Mouse (Mus musculus) brain, embryonic 18.5 days (tissue): ENCODE measurements around the gene Ppfibp2.

Source experiments
- DNase-seq: peaks from one replicate; pipeline ENCODE4 v3.0.0-alpha.2; 2012; ENCODE audit warnings: low read depth, low spot score

Ppfibp2 gene

DNA sequence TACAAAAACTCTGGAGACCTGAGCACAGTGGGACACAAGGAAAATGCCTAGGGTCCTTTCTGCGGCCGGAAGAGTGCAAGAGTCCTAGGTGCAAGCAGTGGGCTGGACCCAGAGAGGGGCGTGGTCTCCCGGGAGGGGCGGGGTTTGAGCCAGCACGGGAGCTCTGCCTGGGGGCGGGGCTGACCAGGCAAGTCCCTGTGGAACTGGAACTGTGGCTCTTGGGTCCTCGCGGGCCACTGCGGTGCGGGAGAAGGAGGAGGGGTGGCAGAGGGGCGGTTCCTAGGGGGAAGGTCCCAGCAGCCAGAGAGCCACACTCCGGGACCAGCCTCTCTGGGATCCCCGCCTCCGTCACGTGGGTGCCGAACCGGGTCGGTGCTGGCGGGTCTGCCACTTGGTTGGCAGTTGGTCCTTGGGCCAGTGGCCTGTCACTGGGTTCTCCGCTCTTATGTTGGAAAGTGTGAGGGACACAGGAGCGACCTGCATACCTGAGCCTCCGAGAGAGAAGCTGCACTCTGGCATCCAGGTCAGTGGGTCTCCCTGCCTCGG, at the start of gene Ppfibp2:
Gene Ppfibp2 (plus strand): TSS at position 351 of the 546 bp plus-strand sequence.
- no peak for DNase-seq

DNA sequence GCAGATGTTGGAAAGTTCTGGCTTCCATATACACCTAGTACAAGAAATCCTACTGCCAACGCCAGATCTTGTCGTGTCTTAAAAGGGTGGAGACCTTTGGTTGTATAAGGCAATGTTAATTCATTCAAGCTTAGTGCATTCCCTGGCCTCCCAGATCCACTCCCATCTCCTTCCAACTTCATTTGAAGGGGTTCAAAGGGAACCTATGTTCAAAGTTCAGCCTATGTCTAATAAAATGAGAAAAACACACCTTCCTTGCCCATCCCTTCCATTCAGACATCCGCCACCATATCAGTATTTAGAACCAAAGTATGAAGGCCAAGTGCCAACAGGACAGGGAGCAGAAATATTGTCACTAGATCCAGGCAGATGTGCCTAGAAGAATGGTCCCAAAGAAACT, 47.1 kb upstream of the Ppfibp2 start:
- no peak for DNase-seq

DNA sequence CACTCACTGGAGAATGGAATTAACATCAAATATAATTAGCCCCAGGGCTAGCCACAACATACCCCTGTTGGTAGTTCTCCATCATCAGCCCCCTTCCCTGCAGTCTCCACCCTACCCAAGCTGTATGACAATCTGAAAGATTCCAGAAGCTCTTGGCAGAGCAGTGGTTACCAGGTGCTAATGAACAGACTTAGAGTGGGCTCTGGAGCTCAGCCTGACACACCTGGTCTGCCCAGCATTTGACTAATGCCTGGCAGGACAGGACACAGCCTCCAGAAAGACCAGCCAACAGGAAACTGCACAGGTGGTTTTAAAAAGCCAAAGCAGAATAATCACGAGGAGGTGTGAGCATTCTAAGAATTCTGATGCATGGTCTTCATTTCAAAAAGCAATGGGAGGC, 41.5 kb upstream of the Ppfibp2 start:
- no peak for DNase-seq

DNA sequence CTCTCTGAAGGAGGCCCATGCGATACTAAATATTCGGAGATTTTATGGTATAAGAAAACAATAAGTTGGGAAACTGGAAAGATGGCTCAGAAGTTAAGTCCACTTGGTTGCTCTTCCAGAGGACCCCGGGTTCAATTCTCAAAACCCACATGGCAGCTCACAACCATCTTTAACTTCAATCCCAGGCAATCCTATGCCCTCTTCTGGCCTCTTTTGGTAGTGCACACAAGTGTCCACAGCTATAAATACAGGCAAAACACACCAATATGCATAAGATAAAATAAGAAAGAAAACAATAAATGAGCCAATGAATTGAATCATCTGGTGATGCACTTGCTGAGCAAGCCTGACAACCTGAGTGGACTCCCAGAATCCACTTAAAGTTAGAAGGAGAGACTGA, 39.1 kb upstream of the Ppfibp2 start:
- no peak for DNase-seq

DNA sequence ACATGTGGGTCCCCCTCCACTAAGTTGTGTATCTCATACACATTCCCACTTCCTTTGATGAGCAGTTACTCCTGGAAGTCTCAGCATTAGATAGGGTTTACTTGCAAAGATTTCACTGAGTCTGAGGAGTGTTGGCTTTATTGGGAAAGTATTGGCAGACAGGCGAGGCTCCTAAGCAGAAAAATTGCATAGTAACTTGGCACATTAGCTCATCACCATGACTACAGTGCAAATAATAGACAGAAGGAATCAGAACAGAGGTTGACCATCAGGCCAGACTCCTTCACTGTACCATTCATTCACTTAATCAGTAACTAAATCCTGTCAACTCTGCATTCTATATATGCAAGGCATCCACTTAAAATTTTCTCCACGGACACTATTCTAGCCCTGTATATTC, 34.3 kb upstream of the Ppfibp2 start:
- DNase-seq = no peak

DNA sequence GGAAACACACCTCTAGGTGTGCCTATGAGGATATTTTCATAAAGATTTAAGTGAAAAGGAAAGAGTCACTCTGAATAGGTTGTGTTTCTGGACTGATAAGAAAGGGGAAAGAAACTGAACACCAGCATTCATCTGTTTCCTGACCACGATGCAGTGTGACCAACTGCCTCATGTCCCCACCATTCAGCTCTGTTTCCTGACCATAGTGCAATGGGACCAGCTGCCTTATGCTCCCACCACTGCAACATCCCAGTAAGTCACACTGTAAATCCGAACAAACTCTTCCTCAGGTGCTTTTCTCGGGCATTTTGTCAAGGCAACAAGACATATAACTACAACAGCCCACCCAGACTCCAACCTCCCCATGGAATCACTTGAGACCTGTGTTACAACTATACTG, 33.4 kb upstream of the Ppfibp2 start:
- no peak for DNase-seq

DNA sequence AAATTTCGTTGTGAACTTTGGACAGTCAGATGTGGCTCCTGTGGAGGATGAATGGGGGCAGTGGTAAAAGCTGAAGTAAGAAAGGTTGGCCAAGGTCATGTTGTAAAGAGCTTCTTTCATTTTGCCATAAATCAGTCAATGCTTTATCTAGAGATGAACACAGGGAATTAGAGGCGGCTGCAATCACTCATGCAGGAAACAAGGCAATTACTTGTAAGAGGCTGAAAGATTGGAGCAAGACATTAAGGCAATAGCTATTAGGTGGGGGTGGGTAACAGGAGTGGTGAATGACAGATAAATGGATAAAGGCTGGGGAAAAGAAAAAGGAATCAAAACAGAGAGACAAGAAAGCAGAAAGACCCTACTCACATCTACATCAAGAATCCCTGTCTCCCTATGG, 31.3 kb upstream of the Ppfibp2 start:
- DNase-seq = no peak

DNA sequence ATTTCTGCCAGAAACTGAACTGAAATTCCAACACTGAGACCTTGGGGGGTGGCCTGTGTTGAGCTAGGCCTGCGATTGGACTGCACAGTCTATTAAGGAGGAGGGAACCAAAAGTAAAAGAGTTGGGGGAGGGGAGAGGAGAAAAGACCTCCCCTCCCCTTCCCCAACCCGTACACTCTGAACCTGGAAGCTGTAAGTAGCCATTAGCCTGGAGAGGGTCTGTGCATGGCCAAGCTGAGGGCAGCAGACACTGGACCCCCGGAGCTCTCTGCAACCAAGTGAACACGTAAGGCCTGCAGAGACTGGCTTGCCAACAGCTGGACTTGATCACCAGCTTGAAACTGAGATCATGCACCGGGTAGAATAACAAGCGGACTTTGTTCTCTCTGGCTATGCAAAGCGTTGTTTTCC, 27.7 kb upstream of the Ppfibp2 start, which contains the start of gene Olfml1:
Gene Olfml1 (plus strand): TSS at position 186 of the 411 bp plus-strand sequence.
- DNase-seq = no peak

DNA sequence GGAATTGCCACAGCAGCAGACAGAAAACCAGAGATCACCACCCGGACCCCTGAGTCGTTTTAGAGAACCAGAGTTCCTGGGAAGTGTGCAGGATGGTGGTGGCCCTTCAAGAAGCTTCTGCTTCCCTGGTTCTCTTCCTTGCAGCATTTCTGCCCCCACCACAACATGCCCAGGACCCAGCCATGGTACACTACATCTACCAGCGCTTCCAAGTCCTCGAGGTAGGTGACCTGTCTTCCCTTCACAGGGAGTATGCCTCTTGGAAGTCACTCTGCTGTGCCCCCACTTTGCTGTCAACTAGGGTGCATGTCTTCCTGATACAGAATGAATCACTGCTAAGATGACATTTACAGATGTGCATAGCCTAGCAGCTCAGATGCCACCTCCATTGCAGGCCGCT, 27.3 kb upstream of the Ppfibp2 start:
- no peak for DNase-seq

DNA sequence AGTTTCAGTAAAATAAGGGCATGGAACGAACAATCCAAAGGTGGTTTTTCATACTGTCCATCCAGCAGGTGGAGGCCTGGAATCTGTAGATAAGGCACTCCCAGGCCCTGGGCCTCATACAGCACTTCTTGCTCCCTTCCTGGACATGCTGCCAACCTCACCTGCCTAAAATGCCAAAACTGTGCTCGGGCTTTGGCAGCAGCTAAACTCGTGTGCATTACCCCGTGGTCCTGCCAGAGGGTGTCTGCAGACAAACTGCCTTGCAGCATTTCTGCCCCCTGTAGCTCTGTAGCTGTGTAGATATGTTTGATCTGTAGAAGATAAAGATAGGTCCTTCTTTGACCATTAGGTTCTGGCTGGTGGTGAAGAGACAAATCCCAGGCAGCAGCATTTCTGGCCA, 26.0 kb upstream of the Ppfibp2 start:
- DNase-seq = no peak

DNA sequence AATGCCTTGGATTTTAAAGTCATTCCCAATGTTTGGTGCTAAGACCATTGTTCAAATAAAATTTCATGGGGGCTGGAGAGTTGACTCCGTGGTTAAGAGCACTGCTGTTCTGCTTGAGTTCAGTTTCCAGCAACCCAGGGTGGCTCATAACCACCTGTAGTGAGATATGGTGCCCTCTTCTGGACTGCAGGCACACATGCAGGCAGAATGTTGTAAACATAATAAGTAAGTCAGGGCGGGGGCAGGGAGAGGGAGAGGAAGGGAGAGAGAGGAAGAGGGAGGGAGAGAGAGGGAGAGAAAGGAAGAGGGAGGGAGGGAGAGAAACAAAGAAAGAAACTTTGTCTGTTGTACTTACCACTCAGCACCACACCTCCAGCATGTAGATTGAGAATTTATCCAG, 21.2 kb upstream of the Ppfibp2 start:
- no peak for DNase-seq

DNA sequence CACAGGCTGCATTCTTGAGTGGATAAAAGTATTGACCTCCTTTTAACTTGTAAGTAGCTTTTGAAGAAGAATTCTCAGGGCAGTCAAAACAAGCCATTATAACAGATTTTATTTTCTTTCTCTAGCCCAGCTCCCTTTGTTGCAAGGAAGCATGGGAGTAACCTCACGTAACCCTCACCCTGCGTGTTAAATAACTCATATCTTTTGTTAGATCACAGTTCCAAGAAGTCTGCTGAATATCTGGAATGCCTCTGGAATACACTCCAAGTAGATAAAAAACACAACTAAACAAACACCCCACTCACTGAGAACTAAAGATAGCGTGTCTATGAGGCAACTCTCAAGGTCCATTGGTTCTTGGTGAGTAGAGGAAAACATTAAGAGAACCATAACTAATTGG, 20.7 kb upstream of the Ppfibp2 start:
- no peak for DNase-seq

DNA sequence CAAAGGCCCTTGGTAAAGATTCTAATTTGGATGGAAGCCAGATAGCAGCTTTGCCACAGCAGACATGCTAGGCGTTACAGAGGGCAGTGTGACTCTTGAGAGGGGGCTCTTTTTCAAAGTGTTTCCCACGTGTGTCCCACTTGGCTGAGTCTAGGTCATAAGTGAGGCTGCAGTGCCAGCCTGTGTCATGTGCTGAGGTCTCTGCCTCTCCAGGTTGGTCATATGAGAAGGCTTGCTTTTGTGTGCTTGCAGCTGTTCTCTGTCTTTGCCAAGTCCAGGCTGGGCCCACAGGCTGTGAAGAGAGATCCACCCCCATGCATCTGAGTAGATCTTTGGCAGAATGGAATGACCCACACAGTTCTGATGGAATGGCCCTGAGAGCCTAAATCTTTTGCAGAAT, 2.4 kb upstream of the Ppfibp2 start:
- DNase-seq = no peak

DNA sequence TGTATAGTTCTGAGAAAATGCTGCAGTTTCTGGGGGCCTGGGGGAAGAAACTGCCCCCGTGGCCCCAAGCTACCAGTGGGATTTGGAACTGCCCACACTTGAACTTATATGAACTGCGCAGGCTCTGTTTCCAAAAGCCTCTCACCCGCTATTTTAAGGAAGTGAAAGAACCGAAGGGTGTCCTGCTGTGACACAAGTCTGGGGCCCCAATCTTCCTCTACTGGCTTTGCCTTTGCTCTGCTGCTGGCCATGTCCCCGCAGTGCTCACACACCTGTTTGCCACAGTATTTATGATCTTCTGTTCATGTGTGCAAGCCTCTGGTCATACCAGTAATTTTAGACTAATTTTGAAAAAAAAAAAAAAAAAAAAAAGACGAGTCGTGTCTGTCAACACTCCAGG, 1.1 kb upstream of the Ppfibp2 start:
- DNase-seq = no peak

DNA sequence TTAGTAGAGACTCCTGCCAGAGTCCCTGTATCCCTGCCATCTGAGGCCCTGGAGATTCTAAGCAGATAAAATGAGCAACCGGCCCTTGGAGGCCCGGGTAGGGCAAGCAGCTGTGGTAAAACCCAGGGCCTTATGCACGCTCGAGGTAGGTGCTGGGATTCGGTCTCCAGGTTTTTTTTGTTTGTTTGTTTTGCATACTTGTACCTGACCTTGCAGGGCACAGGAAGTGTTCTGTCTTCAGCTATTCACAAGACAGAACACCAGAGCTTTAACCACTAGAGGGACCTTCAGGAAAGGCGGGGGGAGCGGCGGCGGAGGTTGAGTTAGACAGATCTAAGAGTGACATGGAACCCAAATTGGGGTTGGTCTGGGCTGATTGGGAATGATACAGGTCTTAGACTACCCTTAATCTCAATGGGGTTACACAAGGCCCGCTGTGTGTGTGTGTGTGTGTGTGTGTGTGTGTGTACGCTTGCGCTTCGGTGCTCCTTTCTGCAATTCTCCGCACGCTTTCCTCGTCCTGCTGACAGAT, 616 bp upstream of the Ppfibp2 start:
- peak; percentile 28 for DNase-seq

DNA sequence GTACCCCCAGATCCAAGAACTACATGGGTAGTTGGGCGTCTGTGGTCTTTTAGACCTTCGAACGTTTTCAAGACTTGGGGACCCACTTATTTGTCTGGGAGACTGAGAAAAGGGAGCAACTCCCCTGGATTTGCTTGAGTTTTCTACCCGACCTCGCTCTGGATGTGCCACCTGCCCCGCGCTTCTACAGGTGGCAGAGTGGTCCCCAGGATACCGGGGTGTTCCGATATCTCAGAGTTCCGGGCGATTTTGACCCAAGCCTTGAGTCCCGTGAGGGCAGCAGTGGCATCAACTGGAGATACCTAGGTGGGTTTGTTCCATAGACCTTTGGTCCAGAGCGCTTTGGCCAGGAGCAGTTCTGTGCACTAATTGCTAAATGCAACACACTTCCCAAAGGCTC, 419 bp downstream of the Ppfibp2 start:
- DNase-seq = no peak

DNA sequence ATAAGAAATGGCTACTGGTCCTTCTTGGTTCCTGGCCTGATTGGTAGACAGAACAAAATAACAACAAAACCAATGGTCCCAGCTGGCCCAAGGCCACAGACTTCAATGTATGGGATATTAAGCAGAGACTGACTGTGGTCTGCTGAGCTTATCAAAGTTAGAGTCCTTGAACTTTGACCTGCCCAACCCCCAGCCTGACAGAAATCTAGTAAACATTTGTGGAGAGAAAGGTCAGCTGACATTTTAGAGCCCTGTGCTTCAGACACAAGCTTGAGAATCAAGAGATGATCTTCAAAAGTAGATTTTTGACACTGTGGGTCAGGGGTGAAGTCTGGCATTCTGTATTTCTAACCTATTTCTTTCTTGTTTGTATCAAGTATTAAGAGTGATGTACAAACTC, 1.7 kb downstream of the Ppfibp2 start:
- no peak for DNase-seq

DNA sequence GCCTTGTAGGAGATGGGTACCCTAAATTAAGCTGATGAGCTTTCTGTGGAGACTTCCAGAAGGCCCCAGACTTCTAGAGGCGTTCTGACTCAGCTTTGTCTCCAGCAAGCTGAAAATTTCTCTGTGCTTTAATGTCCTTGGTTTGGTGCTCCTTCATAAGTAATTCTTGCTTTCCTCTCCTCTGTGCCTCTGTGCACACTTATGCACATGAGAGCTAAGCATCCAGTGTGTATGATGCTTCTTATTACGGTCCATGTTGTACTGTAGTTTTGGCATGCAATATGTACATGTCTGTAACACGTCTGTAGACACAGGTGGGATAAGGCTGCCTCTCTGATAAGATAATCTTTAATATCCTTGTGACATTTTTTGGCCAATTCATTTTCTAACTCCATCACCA, 2.9 kb downstream of the Ppfibp2 start:
- DNase-seq = no peak

DNA sequence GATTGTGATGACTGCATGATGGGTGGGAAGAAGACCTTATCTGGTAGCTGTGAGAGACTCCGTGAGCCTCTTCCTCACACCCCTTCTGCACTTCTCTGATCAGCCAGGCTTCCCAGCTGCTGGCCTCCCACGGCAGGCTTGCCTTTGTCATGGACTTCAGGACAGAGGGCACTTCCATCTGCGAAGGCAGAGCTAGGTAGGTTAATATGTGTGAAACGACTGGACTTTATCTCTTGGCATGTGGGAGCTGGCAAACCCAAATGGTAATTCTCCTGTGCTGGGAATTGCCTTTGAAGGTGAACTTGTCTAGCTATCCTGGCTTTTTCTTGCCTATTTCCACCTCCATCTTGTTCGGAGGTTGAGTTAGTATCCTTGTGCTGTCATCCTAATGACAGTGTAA, 5.6 kb downstream of the Ppfibp2 start:
- no peak for DNase-seq

DNA sequence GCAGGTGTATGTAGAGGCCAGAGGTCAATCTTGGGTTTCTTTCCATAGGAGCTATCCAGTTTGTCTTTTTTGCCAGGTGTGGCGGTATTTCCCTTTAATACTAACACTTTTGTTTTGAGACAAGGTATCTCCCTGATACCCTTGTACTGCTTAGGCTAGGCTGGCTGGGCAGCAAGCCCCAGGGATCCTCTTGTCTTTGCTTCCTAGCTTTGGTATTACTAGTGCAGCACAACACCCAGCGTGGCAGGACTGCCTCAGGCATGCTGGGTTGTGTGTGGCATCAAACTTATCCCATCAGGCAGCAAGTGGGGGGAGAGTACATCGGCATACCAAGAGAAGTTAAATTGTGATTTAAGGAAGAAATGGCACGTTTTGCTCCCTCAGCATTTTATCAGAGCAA, 7.5 kb downstream of the Ppfibp2 start:
- DNase-seq = no peak

DNA sequence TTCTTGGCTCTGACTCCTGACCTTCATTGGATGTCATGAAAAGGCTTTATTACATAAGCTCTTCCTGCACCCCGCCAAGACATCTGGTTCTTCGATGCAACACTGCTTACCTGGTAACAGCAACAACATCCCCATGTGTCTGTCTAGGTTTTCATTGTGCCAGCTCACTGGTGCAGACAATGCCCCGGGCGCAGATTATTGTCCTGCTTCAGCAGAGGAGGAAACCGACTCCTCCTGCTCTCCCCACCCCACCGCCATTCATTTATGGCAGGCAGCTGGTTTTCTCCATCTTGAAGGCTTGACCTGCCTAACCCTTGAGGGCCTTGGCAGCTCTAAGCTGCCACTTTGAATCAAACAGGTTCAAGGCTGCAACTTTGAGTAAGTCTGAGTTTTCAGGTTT, 7.9 kb downstream of the Ppfibp2 start:
- DNase-seq = no peak

DNA sequence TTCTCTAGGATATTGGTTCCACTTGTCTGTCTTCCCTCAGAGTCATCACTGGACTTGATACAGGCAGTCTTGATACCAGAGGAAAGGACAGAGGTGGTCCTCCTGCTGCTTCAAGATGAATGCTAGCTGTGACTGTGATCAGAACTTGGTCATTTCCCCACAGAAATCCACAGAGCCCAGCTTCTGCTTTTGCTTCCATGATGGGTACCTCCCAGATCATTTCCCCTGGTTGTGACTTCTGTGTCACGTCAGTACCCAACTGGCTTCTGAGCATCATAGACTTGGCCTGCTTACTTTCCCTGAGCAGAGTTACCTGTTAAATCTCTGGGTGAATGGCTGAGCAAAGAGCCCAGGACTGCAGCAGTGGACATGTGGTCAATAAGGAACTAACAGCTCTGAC, 12.8 kb downstream of the Ppfibp2 start:
- DNase-seq = no peak

DNA sequence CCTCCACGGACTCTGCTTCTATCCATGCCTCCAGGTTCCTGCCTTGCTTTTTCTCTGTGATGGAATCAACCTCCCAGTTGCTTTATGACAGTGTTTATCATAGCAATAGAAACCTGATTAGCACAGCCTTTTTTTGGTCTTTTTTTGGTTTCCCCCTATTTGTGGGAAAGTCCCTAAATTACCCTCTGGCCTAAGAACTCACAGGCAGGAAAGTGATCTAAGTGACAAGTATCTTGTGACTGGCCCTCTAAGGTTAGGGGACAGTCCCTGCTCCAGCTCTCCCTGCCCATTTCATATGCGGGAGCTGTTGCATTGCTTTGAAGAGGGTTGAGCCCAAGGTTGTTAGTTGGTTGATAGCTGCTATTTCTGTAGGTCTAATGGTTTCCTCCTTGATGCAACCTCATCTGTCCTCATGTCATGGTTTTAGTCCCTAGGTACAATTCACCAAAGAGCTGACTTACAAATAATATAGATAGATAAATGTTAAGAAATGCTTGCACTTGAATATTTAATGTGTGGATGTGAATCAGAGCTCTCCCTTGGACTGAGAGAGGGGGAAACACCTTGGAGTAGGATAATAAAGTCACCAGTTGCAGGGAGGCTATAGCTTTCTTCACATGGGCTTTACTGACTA, 14.7 kb downstream of the Ppfibp2 start:
- DNase-seq = no peak

DNA sequence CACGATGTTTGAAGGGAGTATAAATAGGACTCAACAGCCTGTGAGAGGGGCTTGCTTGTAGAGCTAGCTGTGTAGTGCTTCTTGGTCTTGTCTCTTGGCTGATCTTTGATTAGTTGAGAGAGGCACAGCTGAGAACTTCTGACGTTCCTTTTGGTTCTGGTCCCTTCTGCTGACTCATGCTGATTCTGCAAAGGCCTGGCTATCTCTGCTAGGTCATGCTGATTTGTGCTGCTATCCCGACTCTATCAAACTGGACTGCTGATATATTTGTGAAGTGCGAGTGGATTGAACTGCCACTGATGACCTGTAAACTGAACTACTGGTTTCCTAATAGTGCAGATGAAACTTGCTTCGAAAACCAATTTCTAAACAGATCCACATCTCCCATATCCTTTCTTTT, 15.9 kb downstream of the Ppfibp2 start:
- DNase-seq = no peak
